Mouse (Mus musculus): ENCODE measurements around the gene Mylk.

Mylk gene

DNA sequence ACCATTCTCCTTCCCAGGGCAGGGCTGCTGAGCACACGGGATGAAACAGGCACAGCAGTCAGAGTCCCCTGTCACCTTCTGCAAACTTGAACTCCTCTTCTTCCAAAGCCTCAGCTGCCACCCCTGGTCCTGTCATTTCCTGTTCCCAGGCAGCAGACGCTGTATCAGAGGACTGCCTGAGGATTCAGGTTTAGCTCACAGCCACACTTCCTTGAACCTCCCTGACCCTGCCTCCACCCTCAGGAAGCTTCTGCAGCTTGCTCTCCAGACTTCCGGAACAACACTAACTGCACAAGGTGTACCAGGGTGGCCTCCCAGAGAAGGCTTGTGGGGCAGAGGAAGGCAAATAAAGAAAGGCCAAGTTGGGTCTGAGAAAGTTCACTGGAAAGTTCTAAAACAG is 102.6 kb downstream of the Mylk start:
- DNase-seq (ENCODE audit: low read depth) = no peak

GRCm38 (mm10) chr16:34854066-34854465 is 109.1 kb downstream of the Mylk start:
- no peak for DNase-seq (ENCODE audit: low read depth)

GRCm38 (mm10) chr16:34855136-34855535 is 110.1 kb downstream of the Mylk start:
- DNase-seq (ENCODE audit: low read depth) = no peak

- DNase-seq (ENCODE audit: low read depth) = no peak
These were observed 110.7 kb downstream of the Mylk start for GRCm38 (mm10) chr16:34855751-34856150.

- DNase-seq (ENCODE audit: low read depth) = no peak
These were observed 112.6 kb downstream of the Mylk start for GRCm38 (mm10) chr16:34857631-34858030.

DNA sequence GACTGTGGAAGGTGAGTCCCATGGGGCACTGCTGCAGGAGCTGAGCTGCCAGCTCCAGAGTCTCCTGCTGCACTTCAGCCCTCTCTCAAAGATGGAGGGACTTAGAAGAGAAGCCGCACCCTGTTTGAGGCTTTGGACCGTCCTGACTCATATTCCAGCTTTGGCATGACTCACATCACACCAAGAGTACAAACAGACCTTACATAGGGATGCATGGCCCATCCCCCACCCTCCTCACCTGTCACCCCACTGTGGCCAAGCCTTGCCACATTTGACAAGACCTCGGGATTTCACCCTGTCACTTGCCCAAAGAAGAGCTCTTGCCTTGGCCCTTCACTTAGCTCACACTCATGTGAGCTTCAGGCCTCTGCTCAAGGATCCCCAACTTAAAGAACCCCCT is 115.8 kb downstream of the Mylk start:
- DNase-seq (ENCODE audit: low read depth) = no peak

GRCm38 (mm10) chr16:34861744-34862365 is 116.8 kb downstream of the Mylk start:
- DNase-seq (ENCODE audit: low read depth) = no peak

DNA sequence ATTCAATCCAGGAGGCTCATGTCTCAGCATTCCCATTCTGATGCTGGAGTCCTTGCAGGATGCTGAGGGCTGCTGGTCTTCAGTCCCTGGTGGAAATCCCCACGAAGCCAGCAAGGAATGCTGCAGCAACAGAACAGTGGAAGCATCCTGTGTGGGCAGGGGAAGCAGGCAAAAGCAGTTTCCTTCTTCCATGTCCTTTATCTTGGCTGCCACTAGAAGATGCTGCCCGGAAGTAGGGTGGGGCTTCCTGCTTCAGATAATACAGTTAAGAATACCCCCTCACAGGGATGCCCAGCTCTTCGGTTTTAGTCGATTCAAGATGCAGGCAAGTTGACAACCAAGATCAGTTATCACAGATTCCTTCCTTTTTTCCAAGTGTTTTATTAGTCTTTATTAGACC is 120.4 kb downstream of the Mylk start:
- DNase-seq (ENCODE audit: low read depth) = no peak

GRCm38 (mm10) chr16:34867217-34867616 is 122.2 kb downstream of the Mylk start:
- DNase-seq (ENCODE audit: low read depth) = peak; percentile 6

- no peak for DNase-seq (ENCODE audit: low read depth)
These were observed 135.2 kb downstream of the Mylk start for GRCm38 (mm10) chr16:34880031-34880778.

DNA sequence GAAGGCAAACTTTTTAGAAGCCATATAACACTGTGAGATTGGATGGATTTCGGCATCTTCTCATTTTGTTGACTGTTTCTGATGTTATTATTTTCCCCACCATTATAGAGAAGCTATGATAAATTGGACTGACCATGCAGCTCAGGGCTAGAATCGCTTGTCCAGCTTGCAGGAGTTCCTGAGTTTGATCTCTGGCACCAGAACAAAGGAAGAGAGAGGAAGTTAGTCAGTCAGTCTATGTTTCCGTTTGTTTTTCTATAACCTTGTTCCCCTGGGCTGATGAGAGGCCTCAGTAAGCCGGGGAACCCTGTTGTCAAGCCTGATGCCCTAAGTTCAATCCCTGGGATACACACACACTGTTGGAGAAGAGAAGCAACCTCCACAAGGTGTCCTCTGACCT is 135.8 kb downstream of the Mylk start:
- DNase-seq (ENCODE audit: low read depth) = no peak

- DNase-seq (ENCODE audit: low read depth) = no peak
These were observed 142.0 kb downstream of the Mylk start for GRCm38 (mm10) chr16:34887037-34887436.

DNA sequence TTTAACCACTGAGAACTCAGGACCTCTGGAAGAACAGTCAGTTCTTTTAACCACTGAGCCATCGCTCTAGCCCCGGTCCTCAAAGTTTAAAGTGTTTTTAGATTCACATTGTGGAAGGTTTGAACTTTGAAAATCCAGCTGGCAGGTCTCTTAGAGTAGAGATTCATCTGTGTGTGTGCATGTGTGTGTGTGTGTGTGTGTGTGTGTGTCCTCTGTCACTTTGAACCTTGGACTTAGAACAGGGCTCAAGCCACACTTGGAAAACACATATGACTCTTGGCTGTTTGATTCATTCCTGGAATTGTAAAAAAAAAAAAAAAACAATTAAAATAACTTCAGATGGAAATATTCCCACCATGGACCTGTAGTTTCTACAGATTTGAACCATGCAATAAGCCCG is 149.0 kb downstream of the Mylk start:
- DNase-seq (ENCODE audit: low read depth) = no peak

DNA sequence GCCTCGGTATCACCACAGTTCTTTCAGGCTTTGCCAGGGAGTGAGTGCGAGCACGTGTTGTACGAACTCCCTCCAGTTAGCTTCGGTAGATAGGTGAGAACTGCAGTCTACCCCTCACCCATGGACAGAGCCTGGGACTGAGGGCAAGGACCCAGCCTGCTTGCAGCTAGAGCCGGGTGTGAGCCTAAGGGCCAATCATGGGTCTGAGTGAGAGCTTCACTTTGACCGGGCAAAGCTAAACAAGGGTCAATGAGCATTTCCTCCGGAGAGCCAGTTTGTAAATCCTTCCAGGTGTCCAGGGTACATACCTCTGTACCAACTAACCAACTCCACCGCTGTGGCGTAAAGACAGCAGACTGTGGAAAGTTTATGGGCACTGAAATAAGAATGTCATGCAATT is 150.9 kb downstream of the Mylk start:
- DNase-seq (ENCODE audit: low read depth) = no peak

GRCm38 (mm10) chr16:34896996-34897395 is 152.0 kb downstream of the Mylk start:
- no peak for DNase-seq (ENCODE audit: low read depth)

DNA sequence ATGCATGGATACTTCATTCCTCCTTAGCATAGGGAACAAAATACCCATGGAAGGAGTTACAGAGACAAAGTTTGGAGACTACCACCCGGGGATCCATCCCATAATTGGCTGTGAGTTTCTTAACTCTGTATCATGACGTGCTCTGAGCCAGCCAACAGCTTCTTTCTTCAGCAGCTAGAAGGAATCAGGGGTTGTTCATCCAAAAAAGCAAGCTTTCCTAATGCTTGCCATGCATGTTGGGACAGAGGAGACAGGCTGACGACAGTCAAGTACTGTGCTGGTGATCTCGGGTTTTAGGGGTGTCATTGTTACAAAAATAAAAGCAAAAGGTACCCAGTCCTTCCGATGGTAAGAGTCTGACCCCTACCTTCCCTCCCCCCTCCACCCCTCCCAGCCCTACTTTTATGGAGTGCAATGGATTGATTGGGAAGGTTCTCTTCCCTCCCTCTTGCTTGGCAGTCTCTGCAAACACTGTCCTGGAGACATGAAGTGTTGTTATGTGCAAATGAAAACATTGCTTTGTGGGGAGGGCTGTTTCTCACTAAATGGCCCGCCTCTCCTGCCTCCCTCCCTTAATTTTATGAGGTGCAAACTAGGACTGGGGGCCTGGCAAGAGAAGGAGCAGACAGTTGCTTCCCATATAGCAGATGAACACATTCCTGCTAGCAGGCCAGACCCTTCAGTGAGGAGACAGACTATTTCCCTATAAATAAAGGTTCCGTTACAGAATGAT is 153.2 kb downstream of the Mylk start:
- no peak for DNase-seq (ENCODE audit: low read depth)

- no peak for DNase-seq (ENCODE audit: low read depth)
These were observed 154.2 kb downstream of the Mylk start for GRCm38 (mm10) chr16:34899071-34899808.

GRCm38 (mm10) chr16:34899997-34900396 is 155.0 kb downstream of the Mylk start:
- DNase-seq (ENCODE audit: low read depth) = no peak

DNA sequence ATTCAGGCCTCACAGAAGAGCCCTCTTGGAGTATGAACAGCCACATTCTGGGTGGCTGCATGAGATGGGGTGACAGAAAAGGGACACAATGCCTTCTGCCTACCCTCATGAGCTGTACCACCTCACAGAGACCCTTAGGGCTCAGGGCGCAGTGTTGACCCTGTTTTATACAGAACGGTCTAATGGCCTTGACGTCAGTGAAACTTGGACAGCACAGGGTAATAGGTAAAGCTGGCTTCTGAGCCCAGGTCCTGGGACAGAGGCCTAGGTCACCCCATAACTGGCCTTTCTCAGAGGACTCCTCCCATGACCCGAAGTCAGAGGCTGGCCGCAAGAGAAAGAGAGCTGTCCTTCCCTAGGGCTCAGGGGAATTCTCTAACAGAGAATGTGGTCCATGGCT is 155.5 kb downstream of the Mylk start:
- no peak for DNase-seq (ENCODE audit: low read depth)

DNA sequence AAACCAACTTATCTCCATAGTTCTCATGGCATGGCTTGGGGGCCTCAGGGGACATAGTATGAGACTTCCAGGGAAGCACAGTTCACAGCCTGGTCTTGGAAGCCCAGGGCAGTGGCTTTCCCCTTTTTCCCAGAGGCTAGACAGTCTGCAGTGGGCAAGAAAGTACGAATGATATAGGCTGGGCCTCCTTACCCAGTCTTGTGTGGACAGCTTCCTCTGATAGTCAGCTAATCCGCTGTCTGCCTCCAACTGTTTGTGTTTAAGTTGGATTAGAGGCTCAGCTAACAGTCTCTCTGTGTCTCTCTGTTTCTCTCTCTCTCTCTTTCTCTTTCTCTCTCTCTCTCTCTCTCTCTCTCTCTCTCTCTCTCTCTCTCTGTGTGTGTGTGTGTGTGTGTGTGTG is 156.0 kb downstream of the Mylk start:
- no peak for DNase-seq (ENCODE audit: low read depth)

DNA sequence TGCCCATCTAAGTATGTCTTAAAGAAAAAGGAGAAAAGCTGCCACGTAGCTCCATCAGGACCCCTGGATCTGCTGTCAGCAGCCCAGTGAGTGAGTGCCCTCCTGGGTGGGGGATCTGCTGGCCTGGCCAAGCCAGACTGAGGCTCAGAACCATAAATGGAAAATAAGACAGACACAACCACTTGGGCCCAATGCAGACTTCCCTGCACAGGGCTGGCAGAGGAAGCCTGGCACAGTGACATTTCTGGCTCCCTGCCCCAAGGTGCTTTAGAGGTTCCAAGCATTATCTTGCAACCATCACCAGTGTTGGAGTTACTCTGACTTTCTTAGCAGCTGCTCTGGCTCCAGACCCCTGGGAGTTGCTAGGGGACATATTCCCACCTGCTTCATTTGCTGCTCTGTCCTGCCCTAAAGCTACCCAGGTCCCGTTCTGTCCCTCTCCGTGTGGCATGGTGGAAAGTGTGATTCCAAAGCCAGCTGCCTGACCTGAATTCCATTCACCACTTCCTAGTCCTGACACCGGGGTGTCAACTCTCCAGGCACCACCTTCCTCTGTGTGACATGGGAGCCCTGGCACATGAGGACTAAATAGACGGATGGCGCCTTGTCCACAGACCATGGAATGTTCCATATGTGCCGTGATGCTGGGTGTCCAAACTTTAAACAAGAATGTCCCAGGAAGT is 156.7 kb downstream of the Mylk start:
- no peak for DNase-seq (ENCODE audit: low read depth)

DNA sequence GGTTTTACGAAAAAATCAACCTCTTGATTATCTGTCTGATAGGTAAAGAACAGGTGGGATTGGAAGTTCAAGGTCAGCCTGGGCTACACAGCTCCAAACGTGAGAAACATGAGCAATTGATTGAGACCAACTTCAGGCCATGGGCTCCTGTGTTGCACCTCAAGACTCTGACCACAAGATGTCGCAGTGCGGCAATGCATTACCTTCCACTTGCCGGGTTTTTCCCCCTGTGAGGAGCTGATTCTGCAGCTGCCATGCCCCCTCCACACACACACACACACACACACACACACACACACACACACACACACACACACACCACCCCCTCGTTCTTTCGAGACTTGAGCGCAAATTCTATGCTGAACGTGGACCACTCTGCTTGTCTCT is 157.3 kb downstream of the Mylk start:
- DNase-seq (ENCODE audit: low read depth) = peak; percentile 7

Measured in naive thymus-derived CD4-positive, alpha-beta T cell, adult 2 months (primary cell).